Mouse (Mus musculus) limb, embryonic 11.5 days (tissue): Measurements from ENCODE around the gene E2f2. TPM values are rescaled to one million over a fixed set of nuclear protein-coding genes. Genes with fewer than 3 reads are reported as not detected.

Source experiments
- ATAC-seq: fragments of 200-750 bp; cut with Nextera tagmentation; 2 replicates; pipeline ENCODE4 v1.8.0; 2017; ENCODE audit warnings: low read depth; ENCODE audit not compliant: insufficient number of reproducible peaks, low FRiP score, low TSS enrichment
- DNase-seq: peaks from one replicate; pipeline ENCODE4 v3.0.0-alpha.2; 2015; ENCODE audit warnings: low spot score
- H3K27ac ChIP-seq: fragments of 300-500 bp; sonication (generic); replicated peaks from 2 replicates; pipeline ENCODE4 v1.5.1; 2014; ENCODE audit warnings: low read depth, mild to moderate bottlenecking, low read length
- H3K27me3 ChIP-seq: fragments of 300-500 bp; sonication (generic); 2 replicates; pipeline ENCODE4 v1.6.1; 2014; ENCODE audit warnings: mild to moderate bottlenecking, low read length, mixed read lengths; ENCODE audit not compliant: control insufficient read depth, insufficient read depth
- H3K36me3 ChIP-seq: fragments of 300-500 bp; sonication (generic); 2 replicates; pipeline ENCODE4 v1.6.1; 2014; ENCODE audit warnings: mild to moderate bottlenecking, low read length, moderate library complexity, mixed read lengths; ENCODE audit not compliant: control insufficient read depth, insufficient read depth
- H3K4me1 ChIP-seq: fragments of 300-500 bp; sonication (generic); 2 replicates; pipeline ENCODE4 v1.6.1; 2014; ENCODE audit warnings: low read length, mixed read lengths; ENCODE audit not compliant: control insufficient read depth, insufficient read depth
- H3K4me2 ChIP-seq: fragments of 300-500 bp; sonication (generic); 2 replicates; pipeline ENCODE4 v1.6.1; 2014; ENCODE audit warnings: low read depth, mild to moderate bottlenecking, moderate library complexity; ENCODE audit not compliant: severe bottlenecking
- H3K4me3 ChIP-seq: fragments of 300-500 bp; sonication (generic); 2 replicates; pipeline ENCODE4 v1.5.1; 2014; ENCODE audit warnings: low read depth, low read length
- H3K9ac ChIP-seq: fragments of 300-500 bp; sonication (generic); 2 replicates; pipeline ENCODE4 v1.6.1; 2014; ENCODE audit warnings: mild to moderate bottlenecking, low read length
- H3K9me3 ChIP-seq: fragments of 300-500 bp; sonication (generic); 2 replicates; pipeline ENCODE4 v1.6.1; 2016; ENCODE audit warnings: low read length; ENCODE audit not compliant: control insufficient read depth
- WGBS: fragments of 180-500 bp; shearing (Covaris S2); extraction: QIAGEN DNeasy Blood & Tissue Kit; methylation state at CpG from one replicate; pipeline ENCODE4 v1.1.7; 2014; 5-methylcytosine and 5-hydroxymethylcytosine counted together
- polyA plus RNA-seq: library from polyadenylated mRNA; unstranded; fragments of >200 nt; fragmentation: Nextera tagmentation; extraction: Ambion mirVana; gene quantifications from 2 replicates; pipeline ENCODE4 v1.2.1, GENCODE M21; 2014

Gene E2f2
- polyA plus RNA-seq, 1 experiment from 2014 or later: 5.7 TPM

DNA sequence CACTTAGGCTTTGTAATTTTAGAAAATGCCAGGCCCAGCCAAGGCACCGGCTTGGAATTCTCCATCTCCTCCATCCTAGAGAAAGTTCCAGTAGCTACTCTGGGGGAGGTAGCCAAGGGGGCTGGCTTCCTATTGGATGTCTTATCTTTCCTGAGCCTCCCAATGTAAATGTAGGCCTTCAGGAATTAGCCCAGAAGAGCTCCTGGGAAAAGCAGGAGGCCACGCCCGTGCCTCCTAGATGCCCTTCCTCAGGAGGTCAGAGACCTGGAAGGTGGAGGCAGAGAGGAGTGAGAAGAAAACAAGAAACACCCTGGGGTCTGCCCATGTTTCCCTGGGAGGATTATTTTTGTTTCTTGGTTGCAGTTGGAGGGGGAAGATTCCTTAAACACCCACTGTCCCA, 21.4 kb downstream of the E2f2 start:
- H3K4me3 ChIP-seq: no peak overlapping the region
- ATAC-seq: no peak
- no peak overlapping the region for H3K9ac ChIP-seq
- WGBS: 87% methylated on average over 3 of the region's 3 CpGs
- DNase-seq: no peak
- H3K27me3 ChIP-seq: no peaks in the 10 kb centered on the region
- no peaks in the 10 kb centered on the region for H3K9me3 ChIP-seq
- no peak overlapping the region for H3K4me2 ChIP-seq
- peaks cover 6% of the 10 kb centered on the region; the same call in 1 of the 2 replicates for H3K36me3 ChIP-seq
- no peaks in the 10 kb centered on the region for H3K4me1 ChIP-seq
- H3K27ac ChIP-seq: no peak overlapping the region

DNA sequence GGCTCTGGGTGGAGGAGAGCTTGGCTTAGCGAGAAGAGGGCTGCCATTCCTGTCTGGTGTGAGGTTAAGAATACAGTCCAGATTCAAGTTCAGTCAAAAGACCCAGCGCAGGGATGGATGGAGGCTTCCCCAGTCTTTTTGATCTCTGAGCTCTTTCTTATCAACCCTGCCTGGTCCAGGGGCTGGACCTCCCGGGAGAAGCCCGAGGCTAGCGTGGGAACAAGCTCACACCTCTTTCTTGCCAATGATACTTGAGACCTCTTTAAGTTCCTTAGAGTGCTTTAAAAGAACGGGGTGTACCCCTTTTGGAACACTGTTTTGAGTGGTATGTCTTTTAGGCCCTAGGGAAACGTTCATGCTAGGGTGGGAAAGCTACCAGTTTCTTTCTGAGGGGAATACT, 22.8 kb downstream of the E2f2 start:
- Histone ChIP-seq H3K4me3 (no peak overlapping the region), H3K4me1 (no peaks in the 10 kb centered on the region), H3K27ac (no peak overlapping the region), H3K4me2 (no peak overlapping the region), H3K9ac (no peak overlapping the region; the same call in 1 of the 2 replicates), H3K9me3 (no peaks in the 10 kb centered on the region), H3K36me3 (peaks cover 6% of the 10 kb centered on the region; the same call in 1 of the 2 replicates), H3K27me3 (no peaks in the 10 kb centered on the region)
- 46% methylated on average over 7 of the region's 7 CpGs for WGBS
- DNase-seq (no peak), ATAC-seq (no peak)

DNA sequence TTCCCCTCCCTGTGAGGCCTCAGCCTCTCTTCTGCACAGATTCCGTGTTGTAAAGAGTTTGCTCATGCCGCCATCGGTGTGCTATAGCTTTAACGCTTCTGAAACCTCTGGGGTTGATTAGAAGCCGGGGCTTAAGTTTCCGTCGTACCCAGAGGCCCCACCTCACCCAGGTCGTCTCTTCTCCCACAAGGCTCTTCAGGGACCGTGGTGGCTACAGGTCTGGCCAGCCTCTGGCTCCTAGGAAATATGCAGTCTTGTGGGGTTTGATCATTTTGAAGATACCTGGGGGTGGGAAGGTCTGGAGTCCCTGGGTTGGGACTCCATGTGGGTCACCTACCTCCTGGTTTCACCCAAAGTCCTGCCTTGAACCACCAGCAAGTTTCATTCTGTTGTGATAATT, 23.4 kb downstream of the E2f2 start:
- DNase-seq: no peak
- peaks cover 6% of the 10 kb centered on the region; the same call in 1 of the 2 replicates for H3K36me3 ChIP-seq

DNA sequence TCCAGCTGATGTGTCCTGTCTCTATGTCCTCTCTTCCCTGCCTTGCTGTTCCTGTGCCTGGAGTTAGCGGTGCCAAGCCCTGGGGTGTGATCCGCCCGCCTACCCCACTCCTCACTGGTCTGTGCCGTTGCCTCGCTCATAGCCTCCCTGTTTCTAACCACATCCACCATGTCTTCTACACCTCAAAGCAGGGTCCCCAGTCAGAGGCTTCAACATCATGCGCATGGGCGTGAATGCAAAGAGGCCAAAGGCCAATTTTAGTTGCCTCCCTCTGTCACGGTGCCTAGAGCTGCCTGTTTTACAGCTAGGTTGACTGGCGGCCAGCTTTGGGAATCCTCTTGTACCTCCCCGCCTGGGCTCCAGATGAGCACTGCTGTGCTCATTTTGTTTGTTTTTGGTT, 24.0 kb downstream of the E2f2 start:
- 77% methylated on average over 10 of the region's 10 CpGs for WGBS
- Histone ChIP-seq H3K27me3 (no peaks in the 10 kb centered on the region), H3K9me3 (no peaks in the 10 kb centered on the region), H3K36me3 (peaks cover 4% of the 10 kb centered on the region; the same call in 1 of the 2 replicates), H3K9ac (no peak overlapping the region), H3K4me1 (no peaks in the 10 kb centered on the region), H3K27ac (no peak overlapping the region), H3K4me3 (no peak overlapping the region), H3K4me2 (no peak overlapping the region)
- no peak for ATAC-seq
- DNase-seq: no peak

More for the DNA sequence above, 23.4 kb downstream of the E2f2 start:
- Histone ChIP-seq H3K4me2 (no peak overlapping the region), H3K27me3 (no peaks in the 10 kb centered on the region), H3K9me3 (no peaks in the 10 kb centered on the region), H3K4me1 (no peaks in the 10 kb centered on the region), H3K27ac (no peak overlapping the region), H3K4me3 (no peak overlapping the region), H3K9ac (no peak overlapping the region; the same call in 1 of the 2 replicates)
- no peak for ATAC-seq
- 47% methylated on average over 9 of the region's 9 CpGs for WGBS

DNA sequence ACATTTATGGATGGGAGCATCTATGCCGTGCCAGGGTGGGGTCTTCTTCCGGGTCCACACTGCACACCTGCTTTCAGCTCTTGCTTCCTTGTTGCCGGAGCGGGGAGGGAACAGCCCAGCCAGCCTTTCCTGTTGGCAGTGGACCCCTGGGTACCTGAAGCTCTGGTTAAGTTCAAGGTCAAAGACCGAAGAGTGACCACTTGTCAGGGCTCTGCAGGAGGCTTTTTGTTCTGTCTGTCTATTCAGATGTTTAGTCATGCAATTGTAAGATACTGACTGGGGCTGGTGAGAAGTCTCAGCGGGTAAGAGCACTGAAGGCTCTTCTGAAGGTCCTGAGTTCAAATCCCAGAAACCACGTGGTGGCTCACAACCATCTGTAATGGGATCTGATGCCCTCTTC, 26.7 kb downstream of the E2f2 start:
- 80% methylated on average over 7 of the region's 7 CpGs for WGBS
- DNase-seq (no peak), ATAC-seq (no peak)
- Histone ChIP-seq H3K4me2 (no peak overlapping the region), H3K4me3 (no peak overlapping the region), H3K9ac (no peak overlapping the region), H3K4me1 (no peaks in the 10 kb centered on the region), H3K36me3 (no peaks in the 10 kb centered on the region), H3K27me3 (no peaks in the 10 kb centered on the region), H3K27ac (no peak overlapping the region), H3K9me3 (no peaks in the 10 kb centered on the region)

DNA sequence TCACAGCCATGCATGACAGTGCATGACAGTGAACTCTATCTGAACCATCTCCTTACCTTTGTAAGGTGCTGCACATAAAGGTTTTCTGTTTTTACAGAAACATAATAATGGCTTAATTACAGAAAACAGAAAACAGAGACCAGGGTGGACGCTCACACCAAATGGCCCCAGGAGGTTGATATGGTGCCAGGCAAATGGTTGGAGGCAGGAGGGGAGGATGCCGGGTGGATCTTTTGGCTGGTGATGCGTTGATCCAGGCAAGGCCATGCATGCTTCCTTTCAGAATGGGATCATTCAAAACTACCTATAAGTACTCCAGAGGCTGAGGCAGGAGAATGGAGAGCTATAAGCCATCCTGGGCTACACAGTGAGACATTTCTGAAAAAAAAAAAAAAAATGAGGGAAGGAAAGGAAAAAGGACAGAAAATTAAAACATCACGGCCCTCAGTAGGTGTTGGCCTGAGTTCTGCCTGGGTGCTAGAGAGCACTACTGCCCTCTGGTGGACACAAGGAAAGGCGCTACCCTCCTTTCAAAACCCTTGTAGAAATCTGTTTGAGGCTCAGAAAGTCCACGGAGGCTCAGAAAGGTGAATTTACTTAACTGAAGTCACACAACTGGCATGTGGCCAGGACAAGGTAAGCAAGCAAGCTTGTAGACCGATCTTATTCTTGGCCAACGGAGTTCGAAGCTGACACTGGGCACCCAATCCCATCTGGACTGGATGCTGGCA, 27.5 kb downstream of the E2f2 start:
- H3K4me3 ChIP-seq: no peak overlapping the region
- WGBS: 29% methylated on average over 9 of the region's 9 CpGs
- DNase-seq: peak; percentile 48
- H3K4me1 ChIP-seq: no peaks in the 10 kb centered on the region
- H3K9me3 ChIP-seq: no peaks in the 10 kb centered on the region
- ATAC-seq: no peak
- H3K27me3 ChIP-seq: no peaks in the 10 kb centered on the region
- H3K9ac ChIP-seq: no peak overlapping the region
- no peaks in the 10 kb centered on the region for H3K36me3 ChIP-seq
- no peak overlapping the region for H3K27ac ChIP-seq
- H3K4me2 ChIP-seq: no peak overlapping the region

DNA sequence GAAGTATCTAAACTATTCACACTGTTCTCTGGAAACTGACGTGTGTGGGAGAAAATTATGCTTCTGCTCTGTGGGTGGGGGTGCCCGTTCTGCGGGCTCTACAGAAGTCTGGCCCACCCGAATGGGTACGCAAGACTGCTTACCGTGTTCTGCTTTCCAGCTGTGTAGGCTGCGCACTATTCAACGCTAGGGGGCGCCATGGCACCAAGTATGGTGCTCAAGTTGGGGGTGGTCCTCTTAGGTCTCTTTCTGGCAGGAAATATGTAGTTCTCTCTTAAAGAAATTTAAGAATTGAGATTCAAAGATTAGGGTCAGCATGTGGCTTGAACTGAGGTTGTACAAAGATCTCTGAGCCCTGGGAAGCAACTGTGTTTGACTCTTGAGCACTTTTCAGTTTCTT, 30.3 kb downstream of the E2f2 start:
- DNase-seq: peak; percentile 93
- Histone ChIP-seq H3K4me2 (no peak overlapping the region), H3K4me3 (no peak overlapping the region), H3K27ac (no peak overlapping the region), H3K27me3 (no peaks in the 10 kb centered on the region), H3K4me1 (peaks cover 5% of the 10 kb centered on the region; the same call in 1 of the 2 replicates), H3K9me3 (no peaks in the 10 kb centered on the region), H3K36me3 (no peaks in the 10 kb centered on the region), H3K9ac (no peak overlapping the region)
- 9% methylated on average over 9 of the region's 9 CpGs for WGBS
- ATAC-seq: 0 out of 2 replicates have a peak, but pooled peaks have one; percentile 24

DNA sequence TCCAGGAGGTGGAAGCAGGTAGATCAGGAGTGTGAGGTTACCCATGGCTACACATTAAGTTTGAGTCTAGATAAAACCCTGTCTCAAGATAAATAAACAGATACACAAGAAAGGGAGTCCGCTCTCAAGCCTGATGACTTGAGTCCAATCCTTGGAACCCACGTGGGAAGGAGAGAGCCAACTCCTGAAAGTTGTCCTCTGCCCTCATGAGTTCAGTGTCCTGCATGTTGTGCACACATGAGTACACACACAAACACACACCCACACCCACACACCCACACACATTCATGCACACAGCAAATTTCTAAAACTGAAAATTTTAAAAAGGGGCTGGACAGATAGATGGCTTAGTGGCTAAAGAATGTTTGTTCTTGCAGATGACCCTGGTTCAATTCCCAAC, 32.6 kb downstream of the E2f2 start:
- no peaks in the 10 kb centered on the region for H3K36me3 ChIP-seq
- ATAC-seq: no peak
- H3K27me3 ChIP-seq: 0 out of 2 replicates have a peak, but pooled peaks cover 2% of the 10 kb centered on the region
- no peak overlapping the region for H3K4me2 ChIP-seq
- no peak for DNase-seq
- H3K4me3 ChIP-seq: no peak overlapping the region
- H3K27ac ChIP-seq: no peak overlapping the region
- H3K4me1 ChIP-seq: peaks cover 5% of the 10 kb centered on the region; the same call in 1 of the 2 replicates
- no peaks in the 10 kb centered on the region for H3K9me3 ChIP-seq
- WGBS: 79% methylated on average over 2 of the region's 2 CpGs
- no peak overlapping the region for H3K9ac ChIP-seq
